Mouse (Mus musculus): ENCODE data around the gene Vmn1r174.
"Not testable (repeated sequence)": the region's sequence is repeated elsewhere in the genome, so short reads cannot be mapped to it uniquely, and the experiment has no call there.

Gene Vmn1r174

GRCm38 (mm10) chr7:23751970-23752369 lies at the start of gene Vmn1r174:
Gene Vmn1r174, plus strand, starts transcription at chr7:23752270.
- not testable (repeated sequence) for DNase-seq (ENCODE audit: low spot score in 2 of 2)

- no peak for DNase-seq (ENCODE audit: low spot score in 2 of 2)
These were observed 32.5 kb downstream of the Vmn1r174 start for GRCm38 (mm10) chr7:23784526-23784925.

GRCm38 (mm10) chr7:23810543-23810942 lies 58.5 kb downstream of the Vmn1r174 start, which contains the start of gene Vmn1r175:
Gene Vmn1r175, minus strand, starts transcription at chr7:23810643.
- DNase-seq (ENCODE audit: low spot score in 2 of 2), result not testable (repeated sequence)

All from cerebellum, postnatal 4 days (tissue).